Mouse (Mus musculus) brain, embryonic 14.5 days (tissue): ENCODE data around the gene Arhgap27. TPM values are rescaled to one million over a fixed set of nuclear protein-coding genes. Genes with fewer than 3 reads are reported as not detected.

Experiments
- DNase-seq: peaks from one replicate; pipeline ENCODE4 v3.0.0-alpha.2; 2011; ENCODE audit warnings: low read depth
- CTCF ChIP-seq: fragments of 200-500 bp; IDR thresholded peaks from 2 replicates; pipeline ENCODE4 v1.5.1; 2012; ENCODE audit warnings: inconsistent platforms, mild to moderate bottlenecking, moderate library complexity, borderline replicate concordance; ENCODE audit not compliant: insufficient read depth, insufficient read length; ENCODE audit errors: extremely low read depth
- POLR2A ChIP-seq: fragments of 200-500 bp; IDR thresholded peaks from 2 replicates; pipeline ENCODE4 v1.6.1; 2012; ENCODE audit warnings: mild to moderate bottlenecking, inconsistent platforms, borderline replicate concordance; ENCODE audit not compliant: poor library complexity, insufficient read depth, insufficient read length, severe bottlenecking; ENCODE audit errors: extremely low read depth
- polyA plus RNA-seq: library from polyadenylated mRNA; depleted of rRNA; stranded (reverse); fragments of >200 nt; gene quantifications from 2 replicates; pipeline ENCODE4 v1.2.3, GENCODE M21; 2012

Arhgap27 gene
- polyA plus RNA-seq, 1 experiment, result 7.0 TPM

DNA sequence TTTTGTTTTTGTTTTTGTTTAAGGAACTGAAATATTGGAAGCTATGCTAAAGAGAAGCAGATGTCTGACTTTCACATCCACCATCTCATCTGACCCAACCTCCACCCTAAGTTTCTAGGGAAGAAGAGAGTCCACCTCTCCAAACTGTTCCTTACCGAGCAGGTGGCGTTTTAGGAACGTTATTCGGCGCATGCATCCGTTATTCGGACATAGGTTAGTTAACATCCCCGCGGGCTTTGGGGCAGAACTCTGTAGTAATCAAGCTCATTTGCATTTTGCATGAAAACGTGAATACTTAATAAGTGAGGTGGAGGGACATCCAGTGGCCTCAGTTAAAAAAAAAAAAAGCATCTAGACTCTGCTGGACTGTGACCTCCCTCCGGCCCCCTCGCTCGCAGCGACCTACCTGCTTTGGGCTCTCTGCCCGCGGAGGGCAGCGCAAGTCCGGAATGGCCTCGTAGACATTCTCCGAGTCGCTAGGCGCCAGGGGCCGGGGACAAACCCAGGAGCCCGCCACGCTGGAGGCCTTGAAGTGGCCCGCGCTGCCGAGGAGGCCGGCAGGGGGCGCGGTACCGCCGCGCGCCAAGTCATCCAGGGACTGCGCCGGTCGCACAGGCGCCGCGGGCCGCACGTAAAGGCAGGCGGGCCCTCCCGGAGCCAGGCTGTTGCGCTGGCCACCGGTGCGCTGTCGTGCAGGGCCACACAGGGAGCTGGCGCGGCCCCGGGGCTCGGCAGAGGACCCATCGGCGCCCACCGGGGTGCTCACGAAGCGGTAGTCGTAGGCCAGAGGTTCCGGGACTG, 3.5 kb downstream of the Arhgap27 start:
- TF ChIP-seq POLR2A, result no peak
- peak; percentile 82 for TF ChIP-seq CTCF
- peak; percentile 89 for DNase-seq

DNA sequence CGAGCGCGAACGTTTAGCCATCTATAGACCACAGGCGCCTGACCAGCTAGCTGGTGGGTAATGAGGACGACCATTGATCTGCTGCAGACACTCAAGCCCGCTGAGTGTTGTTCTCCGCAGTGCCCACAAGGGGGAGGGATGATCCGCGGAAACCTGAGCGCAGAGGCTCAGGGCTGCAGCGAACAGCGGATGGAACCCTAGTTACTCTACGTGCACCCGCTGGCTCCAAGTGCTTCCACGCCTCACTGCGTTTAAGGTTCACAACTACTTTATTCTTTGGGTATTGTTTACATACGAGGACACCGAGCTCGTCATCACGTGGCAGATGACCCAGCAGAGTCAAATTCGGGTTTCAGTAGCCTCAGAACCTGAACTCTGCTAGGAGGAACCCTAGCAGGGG, 4.4 kb downstream of the Arhgap27 start:
- TF ChIP-seq CTCF (peak; percentile 92), POLR2A (no peak)
- peak; percentile 89 for DNase-seq

DNA sequence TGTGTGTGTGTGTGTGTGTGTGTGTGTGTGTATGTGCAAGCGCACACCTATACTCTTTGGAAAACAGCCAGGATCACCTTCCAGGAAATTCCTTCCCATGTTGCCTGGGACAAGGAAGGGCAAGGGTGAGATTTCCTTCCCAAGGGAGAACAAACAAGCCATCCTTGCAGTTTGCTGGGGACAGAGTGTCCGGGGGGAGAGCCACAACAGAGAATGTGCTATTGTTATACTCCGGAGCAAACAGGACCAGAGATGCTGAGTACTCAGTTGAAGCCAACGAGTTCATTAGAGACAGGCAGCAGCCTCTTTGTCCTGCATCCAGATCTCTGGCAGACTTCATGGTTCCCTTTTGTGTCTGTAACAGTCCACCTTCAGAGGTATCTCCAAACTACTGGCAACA, 5.2 kb downstream of the Arhgap27 start:
- no peak for DNase-seq
- TF ChIP-seq CTCF, result no peak
- no peak for TF ChIP-seq POLR2A

DNA sequence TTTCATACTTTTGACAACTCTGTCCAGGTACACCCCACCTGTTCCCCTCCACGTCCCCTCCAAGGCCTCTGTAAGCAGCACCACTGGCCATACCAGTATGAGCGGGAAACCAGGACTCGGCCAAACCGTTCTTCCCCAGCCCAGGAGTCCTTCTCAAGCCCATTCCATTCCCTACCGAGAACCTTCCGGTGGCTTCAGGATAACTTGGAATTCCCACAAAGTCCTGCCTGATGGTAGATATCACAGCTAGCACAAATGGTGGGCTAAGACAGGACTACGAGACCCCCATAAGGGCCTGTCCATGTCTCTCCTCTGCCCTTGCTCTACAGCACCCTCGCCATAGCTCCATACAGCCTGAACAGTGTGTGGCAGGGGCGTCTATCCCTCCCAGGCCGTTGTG, 5.8 kb downstream of the Arhgap27 start:
- DNase-seq, result no peak
- no peak for TF ChIP-seq POLR2A
- no peak for TF ChIP-seq CTCF

DNA sequence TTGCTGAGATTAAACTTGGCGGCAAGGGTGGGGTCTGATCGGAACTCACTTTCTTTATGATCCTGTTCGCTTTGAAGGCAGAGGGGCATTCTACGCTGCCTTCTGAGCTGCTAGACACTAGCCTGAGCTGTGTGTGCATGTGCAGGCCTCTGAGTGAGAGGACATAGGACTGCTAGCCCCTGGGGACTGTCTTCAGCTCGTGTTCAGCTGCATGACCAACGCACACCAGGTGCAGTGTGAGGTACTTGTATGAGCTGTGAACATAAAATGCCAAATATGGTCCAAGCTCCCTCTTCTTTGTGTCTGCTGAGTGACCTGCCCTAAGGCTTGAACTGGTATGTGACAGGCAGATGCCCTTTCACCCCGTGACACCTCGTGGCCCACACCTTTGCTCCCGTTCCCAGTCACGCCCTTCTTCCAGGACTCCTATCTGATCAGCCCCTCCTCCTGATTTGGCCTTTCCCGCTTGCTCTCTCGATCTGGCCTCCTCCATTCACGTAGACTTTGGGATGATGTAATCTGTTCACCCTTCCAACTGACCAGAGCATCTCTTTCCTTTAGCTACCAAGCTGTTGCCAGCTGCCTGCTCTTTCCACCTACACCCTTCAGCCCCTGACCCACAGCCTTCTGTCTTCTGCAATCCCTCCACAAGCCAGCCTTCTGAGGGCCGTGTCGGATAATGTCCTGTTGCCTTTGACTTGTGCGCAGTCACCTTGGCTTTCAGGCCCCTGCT, 6.4 kb downstream of the Arhgap27 start:
- DNase-seq, result no peak
- no peak for TF ChIP-seq POLR2A
- TF ChIP-seq CTCF, result no peak

DNA sequence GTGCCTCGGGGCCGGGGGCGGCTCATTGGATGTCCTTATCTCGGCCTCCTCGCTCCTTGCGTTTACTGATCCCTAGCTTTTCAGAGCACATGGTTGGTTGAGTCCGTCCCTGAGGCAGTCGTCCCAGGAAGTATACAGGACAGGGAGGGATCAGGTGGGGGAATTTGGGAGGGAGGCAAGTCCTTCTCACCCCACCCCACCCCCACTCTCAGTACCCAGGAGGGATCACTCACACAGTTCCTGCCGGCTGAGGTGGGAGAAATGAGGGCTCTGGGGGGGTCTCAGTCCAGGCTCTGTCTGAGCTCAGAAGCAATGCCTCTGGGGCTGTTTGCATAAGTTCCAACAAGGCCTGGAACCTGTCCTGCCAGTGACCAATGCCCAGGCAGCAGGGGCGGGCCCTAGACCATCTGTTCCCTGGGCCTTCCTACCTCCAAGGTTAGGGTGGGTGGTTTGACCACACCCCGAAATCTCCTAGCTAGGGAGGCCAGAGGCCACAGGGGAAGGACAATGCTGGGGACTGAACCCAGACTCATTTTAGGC, 7.4 kb downstream of the Arhgap27 start:
- TF ChIP-seq POLR2A (no peak), CTCF (no peak)
- DNase-seq, result no peak

DNA sequence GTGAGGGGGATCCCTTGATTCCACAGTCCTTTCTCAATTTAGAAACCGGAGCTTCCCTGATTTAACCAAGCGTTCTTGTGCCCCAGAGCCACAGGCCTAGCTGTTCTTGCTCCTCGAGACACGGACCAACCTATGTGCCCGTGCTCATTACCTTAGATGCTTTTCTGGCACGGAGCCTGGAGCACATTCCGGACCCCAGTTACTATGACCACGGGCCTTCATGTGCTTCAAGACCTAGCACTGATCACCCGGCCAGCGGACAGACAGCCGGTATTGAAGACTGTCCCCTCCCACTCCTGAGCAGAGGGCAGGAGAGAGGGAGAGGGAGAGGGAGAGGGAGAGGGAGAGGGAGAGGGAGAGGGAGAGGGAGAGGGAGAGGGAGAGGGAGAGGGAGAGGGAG, 8.2 kb downstream of the Arhgap27 start:
- DNase-seq, result peak; percentile 68
- TF ChIP-seq POLR2A (no peak), CTCF (no peak)

DNA sequence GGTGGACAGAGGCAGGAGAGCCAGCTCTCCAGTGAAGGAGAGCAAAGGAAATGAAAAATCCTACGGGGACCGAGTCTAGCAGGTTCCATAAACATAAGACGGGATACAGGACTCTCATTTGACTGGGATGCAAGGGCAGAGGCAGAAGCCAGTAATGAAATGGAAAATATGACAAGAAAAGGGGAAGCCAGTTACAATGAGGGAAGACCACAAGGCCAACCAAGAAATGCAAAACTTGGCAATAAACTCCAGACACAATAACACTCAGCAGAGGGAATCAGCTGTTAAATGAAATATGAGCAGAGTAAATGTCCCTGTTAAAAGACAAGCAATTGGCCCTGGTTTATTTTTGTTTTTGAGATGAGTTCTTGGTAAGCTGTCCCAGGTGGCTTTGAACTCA, 9.5 kb downstream of the Arhgap27 start:
- TF ChIP-seq CTCF, result no peak
- no peak for TF ChIP-seq POLR2A
- DNase-seq, result no peak

DNA sequence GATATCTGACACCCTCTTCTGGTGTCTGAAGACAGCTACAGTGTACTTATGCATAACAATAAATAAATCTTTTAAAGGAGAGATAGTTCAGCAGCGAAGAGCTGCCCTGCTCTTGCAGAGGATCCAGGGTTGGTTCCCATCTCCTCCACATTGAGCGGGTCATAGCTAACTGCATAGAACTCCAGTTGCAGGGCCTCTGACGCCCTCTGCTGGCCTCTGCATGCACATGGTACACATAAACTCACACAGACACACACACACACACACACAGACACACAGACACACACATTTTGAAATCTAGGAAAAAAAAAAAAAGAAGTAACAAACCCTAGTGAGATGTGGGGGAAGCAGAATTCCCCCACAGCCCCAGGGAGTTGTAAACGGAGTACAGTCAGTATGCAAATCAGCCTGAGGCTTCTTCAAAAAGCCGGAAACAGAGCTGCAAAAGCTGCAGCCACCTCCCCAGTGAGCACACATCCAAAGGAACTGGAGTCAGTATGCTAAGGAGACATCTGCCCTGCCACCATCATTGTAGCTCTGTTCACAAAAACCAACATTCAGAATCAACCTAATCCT, 11.2 kb downstream of the Arhgap27 start:
- no peak for DNase-seq
- TF ChIP-seq CTCF (no peak), POLR2A (no peak)

DNA sequence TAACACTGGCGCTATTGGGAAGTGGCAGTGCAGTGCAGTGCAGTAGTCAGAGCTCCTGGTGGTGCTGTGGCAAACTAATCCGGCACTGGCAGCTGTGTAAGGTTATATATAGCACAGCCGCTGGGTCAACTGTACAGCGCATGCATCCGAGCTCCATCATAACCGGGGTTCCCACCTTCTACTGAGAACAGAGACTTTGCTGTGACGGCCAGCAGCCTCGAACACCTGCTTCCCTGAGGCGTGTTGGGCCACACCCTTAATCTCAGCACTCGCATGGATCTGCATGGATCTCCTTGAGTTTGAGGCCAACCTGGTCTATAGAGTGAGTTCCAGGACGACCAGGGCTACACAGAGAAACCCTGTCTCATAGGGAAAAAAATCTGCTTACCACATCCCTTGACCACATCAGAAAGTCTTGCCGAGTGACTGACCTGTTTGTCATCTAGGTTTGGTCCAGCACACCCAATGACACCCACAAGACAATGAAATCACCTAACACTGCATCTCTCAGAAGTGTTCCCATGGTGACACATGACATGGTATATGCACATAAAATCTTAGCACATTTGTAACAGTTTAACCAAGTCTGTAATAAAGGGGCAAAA, 12.7 kb downstream of the Arhgap27 start:
- no peak for TF ChIP-seq CTCF
- TF ChIP-seq POLR2A, result no peak
- no peak for DNase-seq

DNA sequence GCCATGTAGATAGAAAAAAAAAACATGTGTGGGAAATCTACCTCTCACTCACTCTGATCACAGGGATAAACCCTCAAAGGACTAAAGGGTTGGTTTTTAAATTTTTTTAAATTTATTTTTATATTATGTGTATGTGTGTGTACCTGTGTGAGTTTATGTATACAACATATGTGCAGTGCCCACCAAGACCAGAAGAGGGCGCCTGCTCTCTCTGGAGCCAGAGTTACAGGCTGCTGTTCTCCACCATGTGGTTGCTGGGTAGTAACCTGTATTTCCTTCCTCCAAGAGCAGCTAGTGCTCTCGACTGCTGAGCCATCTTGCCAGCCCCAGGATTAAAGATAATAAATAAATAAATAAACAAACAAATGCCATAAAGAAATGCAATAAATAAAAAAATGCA, 13.8 kb downstream of the Arhgap27 start:
- no peak for DNase-seq
- TF ChIP-seq POLR2A (no peak), CTCF (peak; percentile 30; the same call in 1 of the 2 replicates)

DNA sequence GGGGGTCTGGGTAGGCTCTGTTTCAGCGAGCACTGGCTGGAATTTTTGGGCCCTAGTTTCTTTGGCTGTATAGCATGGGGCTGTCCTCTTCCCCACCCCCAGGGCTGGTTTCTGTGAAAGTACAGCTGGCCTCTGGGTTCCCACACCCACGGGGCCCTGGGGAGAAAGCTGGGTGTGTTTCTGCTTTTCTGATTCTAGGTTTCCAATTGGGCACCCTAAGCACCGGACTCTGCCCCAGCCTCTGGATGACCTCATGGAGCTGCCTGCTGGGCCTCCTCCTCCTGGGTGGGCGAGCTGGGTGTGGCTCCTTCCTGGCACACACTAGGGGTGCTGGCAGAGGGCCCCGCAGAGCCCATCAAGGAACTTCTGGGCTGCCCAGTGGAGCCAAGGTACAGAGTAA, 16.8 kb downstream of the Arhgap27 start:
- DNase-seq, result no peak
- TF ChIP-seq POLR2A (no peak), CTCF (no peak)

DNA sequence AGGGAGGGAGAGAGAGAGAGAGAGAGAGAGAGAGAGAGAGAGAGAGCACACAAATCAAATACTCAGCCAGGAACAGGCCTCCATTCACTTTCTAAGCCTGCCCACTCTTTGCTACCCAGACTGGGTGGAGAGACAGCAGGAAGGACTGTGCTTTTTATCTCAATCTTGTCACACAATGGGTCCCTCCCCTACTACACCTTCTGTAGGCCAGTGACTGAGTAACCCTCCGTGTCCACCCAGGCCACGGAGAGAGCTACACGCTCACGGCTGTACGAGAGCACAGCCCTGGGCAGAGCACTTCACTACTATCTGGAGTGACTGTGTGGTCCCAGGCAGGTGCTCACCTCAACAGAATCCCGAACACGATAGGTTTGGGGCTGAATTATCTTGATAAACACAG, 17.3 kb downstream of the Arhgap27 start:
- TF ChIP-seq POLR2A (no peak), CTCF (no peak)
- no peak for DNase-seq

DNA sequence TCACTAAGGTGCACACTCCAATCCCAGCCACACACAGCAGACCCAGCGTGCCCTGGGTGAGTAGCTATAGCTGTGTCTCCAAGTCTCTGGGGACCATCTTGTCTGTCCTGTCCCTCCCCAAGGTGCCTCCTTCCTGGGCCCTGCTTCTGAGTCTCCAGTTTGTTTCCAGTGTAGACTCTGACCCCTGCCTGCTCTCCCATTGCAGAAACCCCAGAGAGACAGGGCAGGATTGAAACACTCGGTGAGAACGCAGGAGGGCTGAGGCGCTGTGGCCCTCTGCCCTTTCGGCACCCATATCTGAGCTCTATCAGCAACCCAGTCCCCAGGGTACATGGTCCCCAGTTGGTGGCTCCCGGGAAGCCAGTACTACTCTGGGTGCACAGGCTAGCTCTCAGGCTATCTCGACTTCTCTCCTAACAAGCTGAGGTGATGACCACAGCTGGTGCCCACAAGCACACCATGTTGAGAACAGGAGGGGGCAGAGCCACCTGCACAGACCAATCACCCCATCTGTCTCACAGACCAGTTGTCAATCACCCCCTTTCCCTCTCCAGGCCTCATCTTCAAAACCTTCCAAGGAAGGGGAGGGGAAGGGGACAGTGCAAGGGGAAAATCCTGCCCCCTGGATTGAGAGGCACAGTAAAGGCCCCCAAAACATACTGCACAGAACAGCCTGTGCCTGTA, 17.9 kb downstream of the Arhgap27 start:
- TF ChIP-seq POLR2A (no peak), CTCF (no peak)
- no peak for DNase-seq
